Mouse (Mus musculus): ENCODE measurements around the gene Slc35e3.

Gene Slc35e3

DNA sequence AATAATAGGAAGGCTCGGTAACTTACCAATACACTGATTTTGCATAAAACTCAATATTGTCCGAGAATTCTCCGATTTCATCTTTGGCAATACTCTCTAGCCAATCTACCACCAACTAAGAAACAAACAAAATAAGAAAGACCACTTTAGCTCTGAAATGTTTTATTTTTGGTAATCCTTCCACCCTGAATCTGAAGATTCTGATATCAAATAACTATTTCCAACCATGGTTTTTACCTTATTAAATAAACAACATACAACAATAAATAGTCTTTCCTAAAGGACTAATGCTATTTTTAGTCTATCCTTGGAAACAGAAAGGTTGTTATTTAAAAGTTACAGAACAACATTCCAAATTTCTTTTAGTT, 30.9 kb upstream of the Slc35e3 start:
- DNase-seq (ENCODE audit: inconsistent age in 2 of 2, low spot score in 1 of 2): no peak

DNA sequence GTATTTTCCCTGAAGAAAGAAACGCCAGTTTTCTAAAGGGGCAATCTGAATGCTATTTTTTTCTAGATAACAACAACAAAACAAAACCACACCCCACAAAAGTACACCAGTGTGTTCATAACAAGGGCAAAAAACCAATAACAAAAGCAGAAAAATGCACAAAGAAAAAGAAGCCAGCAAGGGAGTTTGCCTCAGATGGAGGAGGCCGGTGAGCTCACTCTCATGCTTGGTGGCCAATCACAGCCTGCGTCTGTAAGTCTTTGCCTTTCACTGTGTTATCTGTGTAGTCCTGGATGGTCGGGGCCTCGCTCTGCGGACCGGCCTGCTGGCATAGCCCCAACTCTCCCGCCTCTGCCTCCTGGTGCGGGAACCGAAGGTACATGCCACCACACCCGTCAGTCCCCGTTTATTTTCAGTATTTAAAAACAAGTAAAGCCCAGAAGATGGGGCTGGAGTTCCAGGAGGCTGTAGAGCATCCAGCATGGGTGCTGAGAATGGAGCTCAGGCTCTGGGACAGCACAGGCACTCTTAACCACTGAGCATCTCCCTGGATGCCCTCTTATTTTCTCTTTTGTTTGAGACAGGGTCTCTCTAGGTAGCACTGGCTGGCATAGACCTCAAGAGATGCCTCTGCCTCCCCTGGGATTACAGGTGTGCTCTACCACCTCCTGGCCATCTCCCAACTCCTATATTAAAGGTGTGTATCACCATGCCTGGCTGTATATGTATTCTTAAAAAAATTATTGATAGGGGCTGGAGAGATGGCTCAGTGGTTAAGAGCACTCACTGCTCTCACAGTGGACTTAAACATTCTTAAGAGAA, 30.3 kb upstream of the Slc35e3 start:
- no peak for DNase-seq (ENCODE audit: inconsistent age in 2 of 2, low spot score in 1 of 2)

DNA sequence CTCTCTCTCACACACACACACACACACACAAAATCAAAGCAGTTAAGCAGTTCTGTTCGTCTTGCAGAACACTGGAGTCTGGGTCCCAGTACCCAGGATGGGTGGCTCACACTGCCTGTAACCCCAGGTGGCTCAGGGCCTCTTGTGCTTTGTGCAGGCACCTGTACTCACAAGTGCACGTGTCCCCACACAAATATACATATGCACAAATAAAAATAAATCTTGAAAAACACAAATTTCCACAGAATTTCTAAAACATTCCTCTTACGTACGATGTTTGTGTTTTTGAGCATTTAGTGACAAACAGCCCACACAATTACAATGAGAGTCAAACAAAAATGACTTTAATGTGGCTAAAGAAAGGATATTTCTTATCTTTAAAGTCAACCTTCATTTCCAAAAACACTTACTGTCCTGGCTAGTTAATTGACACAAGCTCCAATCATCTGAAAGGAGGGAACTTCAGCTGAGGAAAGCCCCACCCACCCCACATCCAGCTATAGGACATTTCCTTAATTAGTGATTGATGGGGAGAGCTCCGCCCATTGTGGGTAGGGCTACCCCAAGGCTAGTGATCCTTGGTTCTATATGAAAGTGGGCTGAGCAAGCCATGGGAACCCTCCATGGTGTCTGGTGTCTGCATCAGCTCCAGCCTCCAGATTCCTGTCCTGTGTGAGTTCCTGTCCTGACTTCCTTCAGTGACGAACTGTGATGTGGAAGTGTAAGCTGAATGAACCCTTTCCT, 29.4 kb upstream of the Slc35e3 start:
- DNase-seq (ENCODE audit: inconsistent age in 2 of 2, low spot score in 1 of 2): no peak

DNA sequence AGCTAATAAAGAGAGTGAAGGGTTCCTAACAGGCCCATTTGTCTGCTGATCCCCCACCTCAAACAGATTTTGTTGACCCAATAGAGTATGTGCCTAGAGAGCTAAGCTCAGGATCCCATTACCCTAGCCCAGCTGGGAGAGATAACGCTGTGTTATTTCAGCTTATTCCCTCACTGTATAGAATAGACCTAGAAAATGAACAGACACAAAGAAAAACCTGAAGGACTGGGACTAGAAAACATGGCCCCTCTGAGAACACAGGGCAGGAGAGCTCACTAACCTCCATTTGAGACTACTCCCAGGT, 28.6 kb upstream of the Slc35e3 start:
- DNase-seq (ENCODE audit: inconsistent age in 2 of 2, low spot score in 1 of 2): no peak

DNA sequence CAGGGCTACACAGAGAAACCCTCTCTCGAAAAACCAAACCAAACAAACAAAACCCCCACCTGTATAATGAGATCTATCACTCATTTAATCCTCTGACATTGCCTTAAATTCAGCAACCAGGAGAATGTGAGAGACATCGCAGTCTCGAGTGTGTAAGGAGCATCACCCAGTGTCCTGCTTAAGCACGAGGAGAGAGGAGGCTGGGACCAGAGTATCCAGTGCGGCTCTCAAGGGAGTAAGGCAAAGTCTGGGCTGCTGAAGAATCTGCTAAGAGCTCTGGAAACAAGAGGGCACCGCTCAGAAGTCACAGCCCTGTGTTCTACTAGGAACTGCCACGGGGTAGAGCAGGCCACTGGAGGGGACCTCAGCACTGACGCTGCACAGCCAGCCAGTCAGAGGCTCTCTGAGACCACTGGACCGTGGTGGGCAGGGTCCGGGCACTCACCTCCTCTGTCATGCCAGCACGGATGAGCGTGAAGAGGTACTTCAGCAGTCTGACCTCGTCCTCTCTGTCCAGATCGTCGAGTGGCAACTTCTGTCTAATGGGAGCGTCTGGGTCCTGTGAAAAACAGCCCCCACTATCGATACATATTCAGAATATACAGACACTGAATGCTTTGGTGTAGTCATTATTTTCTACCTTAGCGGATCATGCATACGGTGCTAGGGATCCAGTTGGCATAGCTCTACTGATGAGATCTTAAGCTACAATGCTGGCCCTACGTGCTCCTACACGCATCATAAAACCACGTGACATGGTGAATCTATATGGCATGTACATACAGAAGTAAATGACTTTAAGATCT, 28.0 kb upstream of the Slc35e3 start:
- DNase-seq (ENCODE audit: inconsistent age in 2 of 2, low spot score in 1 of 2): no peak

DNA sequence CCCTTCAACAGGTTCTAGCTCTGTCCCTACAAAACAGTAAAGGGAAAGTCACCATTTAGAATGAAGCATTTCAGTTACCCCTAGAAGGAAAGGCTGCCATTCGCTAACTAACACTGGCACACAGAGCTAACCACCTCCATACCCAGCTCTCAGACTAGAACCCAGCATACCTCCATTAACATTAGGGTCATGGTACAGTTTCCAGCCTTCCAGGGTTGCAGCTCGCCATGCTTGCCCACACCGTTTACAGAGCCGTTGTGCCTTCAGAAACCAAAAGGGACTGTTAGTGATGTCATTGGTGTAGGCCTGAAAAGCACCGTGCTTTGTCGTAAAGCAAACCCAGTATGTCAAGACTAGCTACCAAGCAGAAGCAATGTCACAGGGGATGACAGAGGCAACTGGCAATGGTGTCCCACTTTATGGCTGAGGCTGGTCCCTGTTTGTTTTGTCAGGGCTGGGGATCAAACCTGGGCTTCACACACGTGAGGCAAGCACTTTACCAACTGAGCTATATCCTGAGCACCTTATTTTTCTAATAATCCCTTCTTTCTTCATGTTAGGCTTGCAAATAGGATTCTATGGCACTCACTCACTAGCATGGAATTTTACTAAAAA, 27.0 kb upstream of the Slc35e3 start:
- DNase-seq (ENCODE audit: inconsistent age in 2 of 2, low spot score in 1 of 2): no peak

DNA sequence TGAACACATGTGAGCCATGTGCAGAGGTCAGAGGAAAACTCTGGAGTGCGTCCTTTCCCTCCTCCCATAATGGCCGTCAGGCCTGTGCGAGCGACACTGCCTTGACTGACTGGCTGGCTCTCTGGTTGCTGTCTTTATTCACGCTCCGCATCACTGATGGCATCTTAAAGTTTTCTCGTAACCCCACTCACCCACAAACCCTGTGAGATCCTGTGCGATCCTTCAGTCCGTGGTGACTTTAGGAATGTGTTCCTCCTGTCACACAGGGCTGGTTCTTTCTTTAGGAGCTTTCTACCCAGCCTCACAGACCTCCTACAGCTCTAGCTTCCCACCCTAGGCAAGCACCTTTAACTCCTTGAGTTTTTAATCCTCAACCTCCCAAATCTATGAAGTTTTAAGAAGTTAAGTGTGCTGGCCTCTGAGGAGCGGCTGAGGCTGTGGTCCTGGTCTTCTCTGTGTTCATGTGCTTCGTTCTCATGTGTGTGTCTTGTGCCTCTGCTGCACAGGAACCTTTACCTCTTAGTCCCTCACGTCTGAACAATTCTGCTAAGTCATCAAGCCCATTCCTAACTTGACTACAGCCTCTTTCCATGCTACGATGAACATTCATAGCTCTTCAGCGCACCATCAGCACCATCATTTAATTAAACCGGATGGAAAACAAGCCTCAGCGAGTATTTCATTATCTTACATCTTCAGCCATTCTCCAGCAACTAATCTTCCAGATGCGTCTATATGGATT, 26.4 kb upstream of the Slc35e3 start:
- no peak for DNase-seq (ENCODE audit: inconsistent age in 2 of 2, low spot score in 1 of 2)

DNA sequence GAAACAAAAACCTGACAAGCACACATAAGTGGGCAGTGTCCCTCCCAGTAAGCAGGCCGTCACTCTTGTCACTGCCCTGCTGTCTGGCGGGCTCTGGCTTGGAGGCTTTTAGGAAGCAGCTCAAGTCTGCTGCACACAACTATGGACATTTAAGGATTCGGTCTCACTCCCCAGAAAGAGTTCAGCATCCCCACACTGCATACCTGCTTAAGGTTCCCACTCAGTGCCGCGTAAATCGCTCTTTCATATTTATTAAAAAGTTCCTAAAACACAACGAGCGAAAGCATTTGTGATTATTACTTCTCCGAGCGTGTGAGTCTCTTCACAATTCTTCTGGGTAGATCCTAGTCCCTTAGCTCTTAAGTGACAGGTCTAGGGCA, 25.0 kb upstream of the Slc35e3 start:
- DNase-seq (ENCODE audit: inconsistent age in 2 of 2, low spot score in 1 of 2): no peak

DNA sequence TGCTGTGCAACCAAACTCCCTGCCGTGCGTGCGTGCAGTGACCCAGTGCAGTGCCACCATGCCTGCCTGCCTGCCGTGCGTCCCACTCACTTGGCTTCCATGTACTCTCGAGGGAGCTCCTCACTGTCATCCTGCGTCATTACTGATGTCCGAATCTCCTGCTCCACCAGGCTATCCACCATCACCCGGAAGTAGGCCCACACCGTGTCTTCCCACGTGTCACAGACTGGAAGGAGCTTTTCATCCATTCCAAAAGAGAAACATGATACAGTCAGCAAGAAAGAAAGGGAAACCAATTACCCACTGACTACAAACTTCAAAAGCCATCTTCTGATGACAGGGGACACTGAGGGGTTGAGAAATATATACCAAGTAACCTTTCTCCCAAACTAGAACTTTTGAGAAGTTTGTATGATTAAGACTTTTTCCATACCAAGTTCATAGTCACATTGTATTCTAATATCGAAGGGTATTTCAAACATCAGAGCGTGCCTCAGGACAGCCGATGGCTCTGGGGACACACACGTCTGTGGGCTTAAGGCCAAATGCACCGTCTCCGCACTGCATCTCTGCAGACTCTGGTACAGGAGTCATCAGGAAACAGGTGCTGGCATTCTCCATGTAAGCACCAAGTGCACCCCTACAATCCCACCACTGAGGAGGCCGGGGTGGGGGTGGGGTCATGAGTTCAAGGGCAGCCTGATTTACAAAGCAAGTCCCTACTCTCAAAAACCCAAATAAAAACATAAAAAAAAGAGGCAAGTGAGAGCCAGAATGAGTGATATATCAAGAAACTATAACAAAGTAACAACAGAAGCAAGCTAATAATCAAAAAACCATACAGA, 24.3 kb upstream of the Slc35e3 start:
- no peak for DNase-seq (ENCODE audit: inconsistent age in 2 of 2, low spot score in 1 of 2)

DNA sequence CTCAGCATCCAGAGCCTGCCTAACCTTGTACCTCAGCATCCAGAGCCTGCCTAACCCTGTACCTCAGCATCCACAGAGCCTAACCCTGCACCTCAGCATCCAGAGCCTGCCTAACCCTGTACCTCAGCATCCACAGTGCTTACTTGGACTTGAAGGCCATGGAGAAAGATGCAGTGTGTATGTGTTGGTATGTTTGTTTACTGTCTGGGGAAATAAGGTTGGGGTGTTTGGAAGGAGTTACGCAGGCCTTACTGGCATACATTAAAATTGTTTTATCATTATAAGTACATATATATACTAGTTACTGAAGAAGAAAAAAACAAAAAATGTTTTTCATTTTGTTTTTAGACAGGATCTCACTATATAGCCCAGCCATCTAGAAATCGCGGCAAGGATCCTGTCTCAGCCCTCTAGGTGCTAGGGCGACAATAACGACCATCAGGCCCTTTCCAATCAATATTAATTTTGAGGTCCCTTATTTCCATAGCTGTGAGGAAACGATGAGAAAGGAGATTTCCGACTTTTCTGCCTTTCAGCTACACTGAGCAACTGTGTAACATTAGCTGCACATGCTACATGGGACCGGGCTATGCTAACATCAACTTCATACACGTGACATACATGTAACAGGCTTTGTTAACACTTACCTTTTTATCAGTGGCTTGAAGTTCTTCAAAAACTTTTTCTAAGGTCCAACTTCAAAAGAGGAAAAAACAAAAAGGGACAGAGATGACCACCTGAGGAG, 23.5 kb upstream of the Slc35e3 start:
- no peak for DNase-seq (ENCODE audit: inconsistent age in 2 of 2, low spot score in 1 of 2)

DNA sequence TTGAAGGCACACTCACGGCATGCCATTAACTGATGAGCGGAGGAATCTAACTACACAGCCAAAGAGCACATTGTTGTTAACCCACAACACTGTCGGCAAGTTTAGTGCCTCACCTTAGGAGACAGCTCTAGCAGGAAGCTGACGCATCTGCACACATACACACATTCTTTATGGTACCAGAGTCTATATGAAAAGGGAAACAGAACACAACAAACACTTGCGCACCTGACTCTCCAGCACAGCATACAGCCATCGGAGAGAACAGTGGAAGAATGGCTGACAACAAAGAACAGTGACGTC, 21.9 kb upstream of the Slc35e3 start:
- DNase-seq (ENCODE audit: inconsistent age in 2 of 2, low spot score in 1 of 2): no peak

DNA sequence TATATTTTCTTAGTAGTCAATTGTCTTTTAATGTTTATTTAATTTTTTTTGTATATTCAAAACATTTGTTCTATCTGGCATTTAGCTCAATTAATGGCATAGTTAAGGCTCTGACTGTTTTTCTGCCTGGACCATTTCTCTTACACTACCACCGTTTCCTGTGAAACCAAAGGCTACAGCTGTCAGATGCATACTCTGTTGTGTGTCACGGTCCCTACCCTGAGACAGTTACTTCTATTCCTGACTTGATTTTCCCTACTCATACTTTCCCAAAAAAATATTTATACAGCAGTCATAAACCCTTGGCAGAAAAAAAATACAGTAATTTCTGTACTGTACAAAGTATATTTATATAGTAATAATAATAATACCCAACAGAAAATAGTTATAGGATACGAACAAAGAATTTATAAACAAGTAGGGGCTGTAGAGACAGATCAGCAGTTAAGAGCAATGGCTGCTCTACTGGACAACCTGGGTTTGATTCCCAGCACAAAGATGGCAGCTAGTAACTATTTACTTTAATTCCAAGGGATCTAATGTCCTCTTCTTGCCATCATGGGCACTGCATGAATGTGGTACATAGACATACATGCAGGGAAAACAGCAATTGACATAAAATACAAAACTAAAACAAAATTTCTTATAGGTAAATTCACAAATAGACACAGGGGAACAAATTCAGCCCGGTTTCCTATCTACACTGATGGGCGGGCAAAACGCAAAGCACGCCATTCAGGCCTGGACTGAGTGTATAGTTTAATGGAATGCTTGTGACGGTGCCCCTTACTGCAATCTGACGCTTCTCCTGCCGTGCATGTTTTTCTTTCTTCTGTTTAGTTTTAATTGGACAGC, 21.3 kb upstream of the Slc35e3 start:
- no peak for DNase-seq (ENCODE audit: inconsistent age in 2 of 2, low spot score in 1 of 2)

DNA sequence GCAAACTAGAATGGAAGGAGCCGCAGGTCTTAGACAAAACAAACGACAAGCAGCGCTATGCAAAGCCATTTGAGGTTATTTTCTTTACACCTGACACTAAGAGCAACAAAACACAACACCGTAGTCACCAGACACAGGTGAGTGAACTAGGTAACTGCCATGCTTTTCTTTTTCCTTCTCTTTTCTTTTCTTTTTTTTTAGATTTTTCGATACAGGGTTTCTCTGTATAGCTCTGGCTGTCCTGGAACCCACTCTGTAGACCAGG, 20.7 kb upstream of the Slc35e3 start:
- no peak for DNase-seq (ENCODE audit: inconsistent age in 2 of 2, low spot score in 1 of 2)

DNA sequence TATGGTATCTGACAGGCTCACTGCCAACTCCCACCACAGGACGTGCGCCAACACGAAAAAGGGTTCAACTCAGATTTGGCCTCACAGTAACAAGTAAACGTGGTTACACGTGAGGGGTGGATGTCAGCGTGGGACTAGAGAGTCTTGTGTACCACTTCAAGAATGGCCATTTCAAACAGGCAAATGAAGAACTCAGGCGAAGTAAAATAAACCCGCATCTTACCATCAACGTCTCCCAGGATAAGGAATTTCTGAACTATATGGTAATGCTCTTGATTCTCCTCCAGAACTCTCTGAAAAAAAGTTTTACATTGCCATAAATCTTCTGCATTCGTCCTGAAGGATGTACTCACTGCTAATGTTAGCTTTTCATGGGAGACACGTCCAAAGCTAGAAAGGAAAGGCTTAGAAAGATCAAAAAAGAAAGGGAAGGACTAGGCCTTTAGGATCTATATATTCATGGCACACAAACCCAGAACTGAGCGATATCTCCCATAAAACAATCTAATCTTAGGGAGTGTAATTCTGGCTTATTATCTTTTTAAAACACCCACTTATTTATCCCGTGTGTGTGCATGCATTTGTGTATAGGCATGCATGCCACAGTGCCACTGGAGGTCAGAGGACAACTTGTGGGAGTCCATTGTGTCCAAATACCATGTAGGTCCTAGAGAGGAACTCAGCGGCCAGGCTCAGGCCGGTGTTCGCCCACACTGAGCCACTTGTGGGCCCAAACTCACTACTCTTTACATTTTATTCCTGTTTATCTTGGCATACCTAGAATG, 20.1 kb upstream of the Slc35e3 start:
- no peak for DNase-seq (ENCODE audit: inconsistent age in 2 of 2, low spot score in 1 of 2)

DNA sequence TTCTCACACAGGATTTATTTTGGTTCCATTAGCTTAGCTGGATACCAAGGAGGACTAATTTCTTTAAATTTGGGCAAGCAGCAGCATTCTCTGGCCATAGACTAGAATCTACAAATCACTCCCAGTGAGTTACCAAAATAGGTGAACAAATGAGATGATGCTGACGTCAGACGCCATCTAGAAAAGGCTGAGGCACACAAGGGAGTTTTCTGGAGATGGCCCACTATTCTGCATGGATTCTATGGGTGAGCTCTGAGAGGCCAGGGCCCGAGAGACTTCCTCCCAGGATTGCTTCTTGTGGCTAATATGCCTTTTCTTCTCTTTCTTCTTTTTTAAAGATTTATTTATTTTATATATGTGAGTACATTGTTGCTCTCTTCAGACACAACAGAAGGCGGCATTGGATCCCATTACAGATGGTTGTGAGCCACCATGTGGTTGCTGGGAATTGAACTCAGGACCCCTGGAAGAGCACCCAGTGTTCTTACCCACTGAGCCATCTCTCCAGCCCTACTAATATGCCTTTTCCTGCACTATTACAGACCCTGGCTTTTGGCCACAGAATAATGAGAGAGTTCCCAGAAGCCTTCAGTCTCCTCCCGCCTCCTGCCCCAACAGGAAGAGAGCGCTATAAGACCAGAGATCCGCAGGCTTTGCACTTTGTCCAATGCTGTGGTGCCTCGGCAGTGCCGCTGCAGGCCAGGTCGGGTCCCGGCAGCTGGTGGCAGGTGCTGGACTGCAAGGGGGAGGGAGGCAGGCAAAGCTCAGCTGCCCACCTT, 19.1 kb upstream of the Slc35e3 start:
- DNase-seq (ENCODE audit: inconsistent age in 2 of 2, low spot score in 1 of 2): no peak

DNA sequence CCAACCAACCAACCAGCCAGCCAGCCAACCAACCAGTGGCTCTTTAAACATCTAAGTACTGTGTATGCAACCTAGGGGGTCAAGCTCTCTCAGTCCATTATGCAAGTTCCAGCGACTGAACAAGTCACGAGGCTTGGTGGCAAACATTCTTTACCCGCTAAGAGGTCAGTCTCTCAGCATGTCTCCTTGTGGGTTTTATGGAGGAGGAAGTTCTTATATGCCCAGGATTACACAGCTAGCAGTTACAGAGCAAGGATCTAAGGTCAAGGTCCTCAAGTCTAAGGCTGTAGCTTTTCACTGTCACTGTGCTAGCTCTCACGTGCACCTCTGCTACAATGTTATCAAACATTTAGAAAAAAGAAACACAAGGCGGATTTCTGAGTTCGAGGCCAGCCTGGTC, 18.4 kb upstream of the Slc35e3 start:
- no peak for DNase-seq (ENCODE audit: inconsistent age in 2 of 2, low spot score in 1 of 2)

DNA sequence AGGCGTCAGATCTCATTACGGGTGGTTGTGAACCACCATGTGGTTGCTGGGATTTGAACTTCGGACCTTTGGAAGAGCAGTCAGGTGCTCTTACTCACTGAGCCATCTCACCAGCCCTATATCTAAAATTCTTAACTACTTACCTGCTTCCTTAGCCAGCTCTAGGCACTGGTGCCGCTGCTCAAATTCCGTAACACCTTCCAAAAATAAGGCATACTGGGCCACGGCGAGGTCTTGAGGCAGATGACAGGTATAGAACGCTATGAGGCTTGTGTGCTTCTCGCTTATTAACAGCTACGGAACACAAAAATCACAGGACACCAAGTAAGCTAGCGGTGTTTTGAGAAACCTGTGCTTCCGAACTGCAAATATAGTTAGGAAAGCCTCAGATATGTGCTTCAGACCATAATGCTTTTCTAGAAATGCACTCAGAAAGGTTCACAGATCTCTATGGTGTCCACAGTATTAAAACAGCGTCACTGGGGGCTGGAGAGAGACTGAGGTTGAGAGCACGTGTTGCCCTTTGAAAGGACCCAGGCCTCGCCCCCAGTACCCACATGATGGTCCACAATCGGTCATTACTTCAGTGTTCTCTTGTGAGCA, 17.5 kb upstream of the Slc35e3 start:
- DNase-seq (ENCODE audit: inconsistent age in 2 of 2, low spot score in 1 of 2): no peak

Measured in adrenal gland, adult (tissue).